Mouse (Mus musculus) liver, embryonic 18 days (tissue): ENCODE results near the gene Abi3. TPM values are rescaled to one million over a fixed set of nuclear protein-coding genes. Genes with fewer than 3 reads are reported as not detected.

Experiments used
- polyA plus RNA-seq: library from polyadenylated mRNA; depleted of rRNA; stranded (reverse); fragments of >200 nt; gene quantifications from 2 replicates; pipeline ENCODE4 v1.2.3, GENCODE M21; 2012; rRNA removed

The Abi3 gene
- 7.0 and 7.3 TPM in 2 replicates for polyA plus RNA-seq

DNA sequence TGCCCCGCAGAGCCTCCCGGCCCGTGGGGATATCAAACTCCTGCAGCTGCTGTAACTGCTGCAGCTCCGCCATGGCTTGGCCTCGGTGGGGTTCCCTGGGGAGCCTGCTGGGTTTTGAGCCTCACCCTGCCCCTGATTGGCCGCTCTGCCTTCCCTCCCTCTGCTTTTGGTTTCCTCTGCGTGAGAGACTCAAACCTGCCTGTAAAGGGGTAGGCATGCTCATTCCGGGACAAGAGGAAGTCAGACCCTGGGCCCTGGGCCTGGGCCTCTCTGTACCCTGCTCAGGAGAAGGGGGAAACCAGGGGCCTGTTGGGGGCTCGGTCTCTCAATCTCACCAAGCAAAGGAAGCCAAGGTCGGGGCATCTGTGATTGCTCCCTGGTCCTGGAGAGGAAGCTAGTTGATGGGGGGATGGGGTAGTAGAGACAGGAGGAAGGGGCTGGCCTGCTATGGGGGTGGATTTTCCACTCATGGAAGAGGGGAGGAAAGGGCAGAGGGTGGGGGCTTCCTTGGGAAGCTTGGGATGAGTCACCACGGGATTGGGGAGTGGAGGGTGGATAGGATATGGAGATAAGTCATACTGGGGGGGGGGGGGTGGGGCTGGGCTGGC, at the start of gene Abi3:
Abi3 (minus strand) TSS at position 403 of the 608 bp plus-strand sequence.

DNA sequence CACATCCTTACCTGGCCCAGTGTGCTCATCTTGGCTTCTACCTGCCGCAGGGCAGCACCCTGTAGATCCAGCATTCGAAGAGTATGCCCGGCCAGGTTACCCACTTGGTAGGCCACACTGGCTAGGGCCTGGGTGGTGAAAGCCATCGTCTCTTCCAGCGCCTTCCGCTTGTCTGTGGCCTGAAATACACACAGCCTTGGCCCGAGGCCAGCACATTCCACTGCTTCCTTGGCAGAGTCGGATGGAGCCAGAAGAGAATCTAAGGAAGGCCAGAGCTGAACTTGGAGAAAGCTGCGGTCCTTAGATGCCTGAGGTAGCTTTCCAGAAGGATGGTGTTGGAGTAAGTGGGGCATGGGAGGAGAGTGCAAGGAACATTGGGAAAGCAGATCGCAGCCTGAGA, 5.2 kb downstream of the Abi3 start, which contains the start of gene Gngt2:
Gngt2 (plus strand) TSS at position 158 of the 400 bp plus-strand sequence.

DNA sequence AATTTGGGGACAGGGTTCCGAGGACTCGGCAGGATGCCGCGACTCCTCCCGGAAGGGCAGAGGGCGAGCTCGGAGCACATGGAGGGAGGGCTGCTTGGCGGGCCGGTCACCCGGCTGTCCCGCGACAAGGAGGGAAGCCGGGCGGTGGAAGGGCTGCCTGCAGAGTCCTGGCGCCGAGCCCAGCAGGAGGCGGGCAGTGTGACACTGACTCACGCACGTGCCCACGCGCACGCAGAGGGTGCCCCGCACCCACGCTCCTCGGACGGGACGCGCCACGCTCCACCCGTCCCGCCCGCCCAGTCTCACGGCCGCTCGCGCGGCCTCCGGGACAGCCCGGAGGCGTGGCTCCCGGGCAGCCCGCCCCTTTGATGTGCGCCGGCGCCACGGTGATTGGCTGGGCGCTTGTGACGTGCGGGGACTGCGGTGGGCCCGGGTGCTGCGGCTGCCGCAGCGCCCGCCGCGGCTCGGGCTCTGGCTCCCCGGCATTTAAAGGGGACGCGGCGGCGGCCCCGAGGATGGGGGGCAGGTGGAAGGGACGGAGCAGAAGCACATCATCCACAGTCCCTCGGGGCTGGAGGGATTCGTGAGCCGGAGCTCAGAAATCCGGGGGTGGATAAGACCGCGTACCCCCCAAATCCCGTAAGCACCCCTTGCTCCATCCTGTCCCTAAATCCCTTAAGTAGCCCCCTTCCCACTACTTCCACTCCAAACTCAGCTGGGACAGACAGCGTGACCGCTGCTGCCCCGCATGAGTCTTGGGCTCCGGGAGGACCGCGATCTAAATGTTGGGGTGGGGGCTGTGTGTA, 18.0 kb downstream of the Abi3 start, which contains the start of gene Phospho1:
Phospho1 (plus strand) TSS at position 429 of the 806 bp plus-strand sequence.

Other genes with a start within 250 kb of the Abi3 start
- gene Phb, start 175.5 kb downstream of the Abi3 start, polyA plus RNA-seq, result 183 and 207 TPM in 2 replicates
- 4.5 and 6.2 TPM in 2 replicates for gene Zfp652, start 129.8 kb downstream of the Abi3 start, polyA plus RNA-seq
- gene B130006D01Rik, start 118.9 kb downstream of the Abi3 start, polyA plus RNA-seq, result 0.05 and 0.07 TPM in 2 replicates
- gene Phospho1, start 18.0 kb downstream of the Abi3 start, polyA plus RNA-seq, result 9.2 and 10.6 TPM in 2 replicates
- gene Gngt2, start 5.3 kb downstream of the Abi3 start, polyA plus RNA-seq, result 16.3 and 16.7 TPM in 2 replicates
- 0.07 and 0.09 TPM in 2 replicates for gene B4galnt2, start 72.4 kb upstream of the Abi3 start, polyA plus RNA-seq
- gene Igf2bp1, start 163.5 kb upstream of the Abi3 start, polyA plus RNA-seq, result 1.3 and 1.6 TPM in 2 replicates
- gene Gip, start 182.1 kb upstream of the Abi3 start, polyA plus RNA-seq, result 0.13 TPM in 1 of 2 replicates, not detected in the other
- 19.2 and 21.1 TPM in 2 replicates for gene Snf8, start 192.4 kb upstream of the Abi3 start, polyA plus RNA-seq
- gene Ube2z, start 222.9 kb upstream of the Abi3 start, polyA plus RNA-seq, result 17.2 and 17.3 TPM in 2 replicates
- 340 and 367 TPM in 2 replicates for gene Atp5g1, start 233.2 kb upstream of the Abi3 start, polyA plus RNA-seq